Mouse (Mus musculus) naive thymus-derived CD4-positive, alpha-beta T cell, adult 2 months (primary cell): ENCODE measurements around the gene 4930442H23Rik.
A peak's percentile ranks its signal among the peaks of the same experiment; 100 is the strongest.

Source experiments
- DNase-seq: peaks from one replicate; pipeline ENCODE4 v3.0.0-alpha.2; 2011; ENCODE audit warnings: low read depth

The 4930442H23Rik gene

GRCm38 (mm10) chr10:81143845-81144437, 39.7 kb downstream of the 4930442H23Rik start:
- DNase-seq: no peak

- DNase-seq: no peak
Measured at GRCm38 (mm10) chr10:81143157-81143633, 40.5 kb downstream of the 4930442H23Rik start.

- DNase-seq: no peak
Measured at GRCm38 (mm10) chr10:81142551-81142981, 41.1 kb downstream of the 4930442H23Rik start.

GRCm38 (mm10) chr10:81141455-81142210, 42.0 kb downstream of the 4930442H23Rik start:
- DNase-seq: no peak

GRCm38 (mm10) chr10:81140717-81141454, 42.8 kb downstream of the 4930442H23Rik start:
- DNase-seq: peak; percentile 51

- no peak for DNase-seq
Measured at GRCm38 (mm10) chr10:81140005-81140404, 43.6 kb downstream of the 4930442H23Rik start.

- no peak for DNase-seq
Measured at GRCm38 (mm10) chr10:81139529-81139846, 44.2 kb downstream of the 4930442H23Rik start.

- DNase-seq: no peak
Measured at GRCm38 (mm10) chr10:81138821-81139528, 44.7 kb downstream of the 4930442H23Rik start.

- peak; percentile 81 for DNase-seq
Measured at GRCm38 (mm10) chr10:81138131-81138782, 45.4 kb downstream of the 4930442H23Rik start.

GRCm38 (mm10) chr10:81137252-81138130, 46.2 kb downstream of the 4930442H23Rik start:
- DNase-seq: peak; percentile 100

GRCm38 (mm10) chr10:81136706-81137231, 46.9 kb downstream of the 4930442H23Rik start:
- DNase-seq: peak; percentile 86

GRCm38 (mm10) chr10:81135831-81136705, 47.6 kb downstream of the 4930442H23Rik start:
- peak; percentile 66 for DNase-seq

- peak; percentile 42 for DNase-seq
Measured at GRCm38 (mm10) chr10:81134966-81135681, 48.5 kb downstream of the 4930442H23Rik start, which contains the start of gene Zbtb7a. TSS of gene Zbtb7a (plus strand) at chr10:81135220.

- peak; percentile 44 for DNase-seq
Measured at GRCm38 (mm10) chr10:81134181-81134587, 49.5 kb downstream of the 4930442H23Rik start.
